Mouse (Mus musculus) macrophage (primary cell): ENCODE measurements at regions not wholly inside any gene's neighbourhood (a gene's known extent, or its start where the extent isn't known, plus 50 kb on each side); places are given as distances from the start of the nearest gene placed in this dataset.

Experiments used
- H3K27ac ChIP-seq: fragments of 350-480 bp; formaldehyde crosslinking; 2 replicates; pipeline ENCODE4 v1.9.0; 2021
- H3K36me3 ChIP-seq: fragments of 350-480 bp; formaldehyde crosslinking; 2 replicates; pipeline ENCODE4 v1.9.0; 2021; ENCODE audit errors: inconsistent target
- H3K4me3 ChIP-seq: fragments of 350-480 bp; formaldehyde crosslinking; 2 replicates; pipeline ENCODE4 v1.9.0; 2021; ENCODE audit errors: inconsistent target
- H3K79me2 ChIP-seq: fragments of 350-480 bp; formaldehyde crosslinking; 2 replicates; pipeline ENCODE4 v1.9.0; 2021; ENCODE audit errors: inconsistent target
- WGBS: methylation state at CpG from one replicate; pipeline ENCODE4 v1.1.7; 2026; ENCODE audit warnings: inconsistent platforms; ENCODE audit not compliant: missing documents; 5-methylcytosine and 5-hydroxymethylcytosine counted together

- Histone ChIP-seq H3K4me3 (no peak overlapping the region), H3K79me2 (no peaks in the 10 kb centered on the region), H3K36me3 (no peaks in the 10 kb centered on the region), H3K27ac (no peak overlapping the region)
- 97% methylated on average over 3 of the region's 5 CpGs for WGBS
Measured at GRCm38 (mm10) chr9:120851914-120852313, 77.1 kb upstream of the Ctnnb1 start.

GRCm38 (mm10) chr9:120852572-120852971 lies 76.4 kb upstream of the Ctnnb1 start:
- WGBS: 87% methylated on average over 6 of the region's 6 CpGs
- no peak overlapping the region for H3K4me3 ChIP-seq
- H3K27ac ChIP-seq: no peak overlapping the region
- no peaks in the 10 kb centered on the region for H3K79me2 ChIP-seq
- H3K36me3 ChIP-seq: no peaks in the 10 kb centered on the region

- 97% methylated on average over 8 of the region's 8 CpGs for WGBS
Measured at GRCm38 (mm10) chr9:120853032-120853597, 75.9 kb upstream of the Ctnnb1 start.

GRCm38 (mm10) chr9:120854351-120854750 lies 74.7 kb upstream of the Ctnnb1 start:
- 96% methylated on average over 7 of the region's 7 CpGs for WGBS
- Histone ChIP-seq H3K4me3 (no peak overlapping the region), H3K79me2 (no peaks in the 10 kb centered on the region), H3K36me3 (no peaks in the 10 kb centered on the region), H3K27ac (no peak overlapping the region)

More at GRCm38 (mm10) chr9:120853032-120853597, 75.9 kb upstream of the Ctnnb1 start:
- Histone ChIP-seq H3K4me3 (no peak overlapping the region), H3K36me3 (no peaks in the 10 kb centered on the region), H3K79me2 (no peaks in the 10 kb centered on the region), H3K27ac (no peak overlapping the region)

GRCm38 (mm10) chr9:120855293-120856050 lies 73.5 kb upstream of the Ctnnb1 start:
- H3K27ac ChIP-seq: no peak overlapping the region
- H3K36me3 ChIP-seq: no peaks in the 10 kb centered on the region
- WGBS: 68% methylated on average over 3 of the region's 3 CpGs
- H3K79me2 ChIP-seq: no peaks in the 10 kb centered on the region
- no peak overlapping the region for H3K4me3 ChIP-seq

GRCm38 (mm10) chr9:120857849-120858510 lies 71.0 kb upstream of the Ctnnb1 start:
- Histone ChIP-seq H3K79me2 (no peaks in the 10 kb centered on the region), H3K36me3 (no peaks in the 10 kb centered on the region), H3K4me3 (no peak overlapping the region), H3K27ac (no peak overlapping the region)
- 68% methylated on average over 6 of the region's 6 CpGs for WGBS

- no peak overlapping the region for H3K4me3 ChIP-seq
- WGBS: 93% methylated on average over 8 of the region's 8 CpGs
- H3K36me3 ChIP-seq: no peaks in the 10 kb centered on the region
- H3K27ac ChIP-seq: no peak overlapping the region
- no peaks in the 10 kb centered on the region for H3K79me2 ChIP-seq
Measured at GRCm38 (mm10) chr9:120860969-120861595, 67.9 kb upstream of the Ctnnb1 start.

- WGBS: 97% methylated on average over 12 of the region's 12 CpGs
- Histone ChIP-seq H3K4me3 (no peak overlapping the region), H3K79me2 (no peaks in the 10 kb centered on the region), H3K36me3 (no peaks in the 10 kb centered on the region), H3K27ac (no peak overlapping the region)
Measured at GRCm38 (mm10) chr9:120861788-120862345, 67.1 kb upstream of the Ctnnb1 start.

GRCm38 (mm10) chr9:120864410-120864809 lies 64.6 kb upstream of the Ctnnb1 start:
- Histone ChIP-seq H3K79me2 (no peaks in the 10 kb centered on the region), H3K4me3 (no peak overlapping the region), H3K27ac (no peak overlapping the region), H3K36me3 (no peaks in the 10 kb centered on the region)
- WGBS: 100% methylated on average over 3 of the region's 3 CpGs

- H3K79me2 ChIP-seq: no peaks in the 10 kb centered on the region
- no peak overlapping the region for H3K4me3 ChIP-seq
- H3K27ac ChIP-seq: no peak overlapping the region
- WGBS: 30% methylated on average over 5 of the region's 5 CpGs
- no peaks in the 10 kb centered on the region for H3K36me3 ChIP-seq
Measured at GRCm38 (mm10) chr9:120866251-120866650, 62.8 kb upstream of the Ctnnb1 start.

- Histone ChIP-seq H3K4me3 (no peak overlapping the region), H3K36me3 (no peaks in the 10 kb centered on the region), H3K27ac (no peak overlapping the region), H3K79me2 (no peaks in the 10 kb centered on the region)
- 9% methylated on average over 4 of the region's 4 CpGs for WGBS
Measured at GRCm38 (mm10) chr9:120866709-120867108, 62.3 kb upstream of the Ctnnb1 start.

- no peaks in the 10 kb centered on the region for H3K79me2 ChIP-seq
- no peaks in the 10 kb centered on the region for H3K36me3 ChIP-seq
- WGBS: 57% methylated on average over 2 of the region's 2 CpGs
- H3K4me3 ChIP-seq: no peak overlapping the region
- no peak overlapping the region for H3K27ac ChIP-seq
Measured at GRCm38 (mm10) chr9:120867861-120868260, 61.2 kb upstream of the Ctnnb1 start.

- Histone ChIP-seq H3K27ac (no peak overlapping the region), H3K79me2 (no peaks in the 10 kb centered on the region), H3K4me3 (no peak overlapping the region), H3K36me3 (no peaks in the 10 kb centered on the region)
- WGBS: 8% methylated on average over 4 of the region's 4 CpGs
Measured at GRCm38 (mm10) chr9:120868330-120868729, 60.7 kb upstream of the Ctnnb1 start.

- H3K4me3 ChIP-seq: no peak overlapping the region
Measured at GRCm38 (mm10) chr9:120869432-120870081, 59.5 kb upstream of the Ctnnb1 start.

More at GRCm38 (mm10) chr9:120869432-120870081, 59.5 kb upstream of the Ctnnb1 start:
- WGBS: 72% methylated on average over 19 of the region's 19 CpGs
- H3K79me2 ChIP-seq: no peaks in the 10 kb centered on the region
- H3K27ac ChIP-seq: no peak overlapping the region
- no peaks in the 10 kb centered on the region for H3K36me3 ChIP-seq
